Mouse (Mus musculus): ENCODE results near the gene Snx9.

- TF ChIP-seq POLR2A (IDR thresholded peaks at IDR 0.05; ENCODE audit: low read depth, low read length) = no peak
- TF ChIP-seq CTCF (IDR thresholded peaks at IDR 0.05; ENCODE audit: extremely low read depth, insufficient read length, insufficient replicate concordance, low read depth, low read length) = no peak
These were observed 85.6 kb downstream of the Snx9 start for GRCm38 (mm10) chr17:5926710-5927109.
